Mouse (Mus musculus) forelimb bud, embryonic 11.5 days (tissue): Measurements from ENCODE around the gene Atad5.
"Not testable (repeated sequence)": the region's sequence is repeated elsewhere in the genome, so short reads cannot be mapped to it uniquely, and the experiment has no call there.

Source experiments
- DNase-seq: peaks from one replicate; pipeline ENCODE4 v3.0.0-alpha.2; 2012; ENCODE audit warnings: low read depth, low spot score

Gene Atad5

GRCm38 (mm10) chr11:80148974-80149373, 59.8 kb downstream of the Atad5 start:
- not testable (repeated sequence) for DNase-seq

- no peak for DNase-seq
Measured at GRCm38 (mm10) chr11:80149412-80150023, 60.3 kb downstream of the Atad5 start.

GRCm38 (mm10) chr11:80150566-80150965, 61.4 kb downstream of the Atad5 start:
- DNase-seq: no peak

- no peak for DNase-seq
Measured at GRCm38 (mm10) chr11:80151541-80151940, 62.3 kb downstream of the Atad5 start.

- no peak for DNase-seq
Measured at GRCm38 (mm10) chr11:80152376-80152775, 63.2 kb downstream of the Atad5 start.

- DNase-seq: peak; percentile 55
Measured at GRCm38 (mm10) chr11:80153857-80154495, 64.8 kb downstream of the Atad5 start, which contains the start of gene Adap2. TSS of gene Adap2 (plus strand) at chr11:80154105.

- DNase-seq: no peak
Measured at GRCm38 (mm10) chr11:80154501-80154900, 65.3 kb downstream of the Atad5 start.

- DNase-seq: no peak
Measured at GRCm38 (mm10) chr11:80155541-80155940, 66.3 kb downstream of the Atad5 start.

GRCm38 (mm10) chr11:80155961-80156360, 66.8 kb downstream of the Atad5 start:
- DNase-seq: no peak

GRCm38 (mm10) chr11:80156841-80157240, 67.6 kb downstream of the Atad5 start:
- DNase-seq: no peak

GRCm38 (mm10) chr11:80159018-80159417, 69.8 kb downstream of the Atad5 start:
- DNase-seq: no peak

GRCm38 (mm10) chr11:80161041-80161440, 71.8 kb downstream of the Atad5 start:
- no peak for DNase-seq

- DNase-seq: no peak
Measured at GRCm38 (mm10) chr11:80163362-80164116, 74.3 kb downstream of the Atad5 start.

- no peak for DNase-seq
Measured at GRCm38 (mm10) chr11:80164224-80164623, 75.0 kb downstream of the Atad5 start.

GRCm38 (mm10) chr11:80168121-80168520, 78.9 kb downstream of the Atad5 start:
- DNase-seq: no peak

- DNase-seq: no peak
Measured at GRCm38 (mm10) chr11:80168611-80169249, 79.5 kb downstream of the Atad5 start.

GRCm38 (mm10) chr11:80169629-80170028, 80.4 kb downstream of the Atad5 start:
- DNase-seq: no peak

- no peak for DNase-seq
Measured at GRCm38 (mm10) chr11:80170351-80170750, 81.2 kb downstream of the Atad5 start.

- no peak for DNase-seq
Measured at GRCm38 (mm10) chr11:80171884-80172283, 82.7 kb downstream of the Atad5 start.

- no peak for DNase-seq
Measured at GRCm38 (mm10) chr11:80173963-80174670, 84.9 kb downstream of the Atad5 start.
